In the genomic region with DNA sequence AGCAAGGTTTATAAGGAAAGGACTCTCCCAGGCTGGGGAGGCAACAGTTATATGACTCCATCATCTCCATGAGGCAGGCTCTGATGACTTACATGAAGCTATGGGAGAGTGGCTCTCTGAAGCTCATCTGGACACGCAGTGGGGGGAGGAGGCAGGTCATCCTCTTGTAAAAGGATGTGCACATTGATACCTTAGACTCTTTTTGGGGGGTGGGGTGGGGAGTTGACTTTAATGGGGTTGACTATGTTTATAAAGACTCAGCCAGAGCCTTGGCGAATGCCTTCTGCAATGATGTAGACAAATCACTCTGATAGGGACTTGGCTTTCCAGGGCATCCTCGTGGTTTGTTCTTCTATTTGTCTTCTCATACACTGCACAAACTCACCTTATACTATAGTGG, we compare ENCODE assay signal across 22 mouse cellular contexts. TPM values are rescaled to one million over a fixed set of nuclear protein-coding genes. Genes with fewer than 3 reads are reported as not detected.
DNase-seq lines count a peak whose midpoint lies in the region; ATAC-seq and TF ChIP-seq lines count a peak whose summit lies in the region.
"Had no signal": no experiment of that assay in that cellular context is flagged by ENCODE, and none has a peak within 500 bp of the region (broad histone marks: within the 10 kb centered on the region; RNA-seq: fewer than 3 reads in every experiment).

No protein-coding gene starts in this region.

- no peak for TF ChIP-seq CTCF in kidney, adult 2 months (conservative IDR thresholded peaks at IDR 0.05; ENCODE audit: insufficient read depth, insufficient read length, low read depth, low read length)
- no peak for TF ChIP-seq CTCF in cortical plate, adult 2 months (IDR thresholded peaks at IDR 0.05; ENCODE audit: extremely low read depth, insufficient read depth, low read length)

- DNase-seq in intestine, embryonic 14.5 days (ENCODE audit: low spot score): peak; percentile 50
- no peak for DNase-seq in kidney, adult 2 months
- DNase-seq in lung, postnatal 36 days: no peak
- DNase-seq: adrenal gland, adult 2 months; adrenal gland, postnatal 25 days; cerebellum, adult 18-20 months; cerebellum, adult 9-11 months; embryo, embryonic 11 days; gastrocnemius, postnatal 10 days; heart, postnatal 36 days had no signal

- H3K9ac ChIP-seq in intestine, embryonic 14.5 days (ENCODE audit: low read length): no peak overlapping the region
- H3K9ac ChIP-seq in intestine, embryonic 16.5 days (ENCODE audit: low read depth, low read length): no peak overlapping the region
- H3K9ac ChIP-seq in kidney, embryonic 16.5 days (replicated peaks; ENCODE audit: low read length): no peak overlapping the region
- H3K9ac ChIP-seq in lung, embryonic 16.5 days (ENCODE audit: low read length): no peak overlapping the region
- H3K9ac ChIP-seq: embryonic facial prominence, embryonic 15.5 days; forebrain, embryonic 12.5 days; heart, embryonic 12.5 days; hindbrain, embryonic 15.5 days had no signal

- H3K36me3 ChIP-seq in intestine, embryonic 14.5 days (ENCODE audit: control insufficient read depth, insufficient read depth, low read length): no peaks in the 10 kb centered on the region
- no peaks in the 10 kb centered on the region for H3K36me3 ChIP-seq in intestine, embryonic 16.5 days (ENCODE audit: control insufficient read depth, insufficient read depth, low read length)
- no peaks in the 10 kb centered on the region for H3K36me3 ChIP-seq in kidney, embryonic 16.5 days (ENCODE audit: insufficient read depth, low read length)
- H3K36me3 ChIP-seq in kidney, adult 2 months (ENCODE audit: control insufficient read depth, insufficient read depth, low read length): no peaks in the 10 kb centered on the region
- no peaks in the 10 kb centered on the region for H3K36me3 ChIP-seq in lung, embryonic 16.5 days (ENCODE audit: control insufficient read depth, insufficient read depth, low read length)
- H3K36me3 ChIP-seq: embryonic facial prominence, embryonic 15.5 days; forebrain, embryonic 12.5 days; heart, embryonic 12.5 days; hindbrain, embryonic 15.5 days had no signal

- H3K27ac ChIP-seq in intestine, embryonic 14.5 days (ENCODE audit: low read depth): peak overlapping the region; percentile 44
- no peak overlapping the region for H3K27ac ChIP-seq in intestine, embryonic 16.5 days (ENCODE audit: low read length)
- H3K27ac ChIP-seq in kidney, embryonic 16.5 days (ENCODE audit: low read length): 0 out of 2 replicates have a peak overlapping the region, but pooled peaks have one; percentile 22
- H3K27ac ChIP-seq in kidney, adult 2 months (ENCODE audit: insufficient read depth, low read depth, low read length): no peak overlapping the region
- peak overlapping the region; percentile 44; the same call in 1 of the 2 replicates for H3K27ac ChIP-seq in lung, embryonic 16.5 days (ENCODE audit: low read length)
- H3K27ac ChIP-seq in cortical plate, adult 2 months (ENCODE audit: insufficient read depth, low read length): peak overlapping the region; percentile 10; the same call in 1 of the 2 replicates
- H3K27ac ChIP-seq: embryonic facial prominence, embryonic 15.5 days; forebrain, embryonic 12.5 days; hindbrain, embryonic 15.5 days had no signal

- no peak for ATAC-seq in intestine, embryonic 14.5 days (replicated peaks; ENCODE audit: low FRiP score, low TSS enrichment, low read depth)
- ATAC-seq in intestine, embryonic 16.5 days: no peak
- no peak for ATAC-seq in kidney, embryonic 16.5 days (ENCODE audit: low FRiP score, low TSS enrichment)
- ATAC-seq in lung, embryonic 16.5 days (ENCODE audit: low read depth): no peak
- ATAC-seq: forebrain, embryonic 16.5 days; Patski had no signal

- no peak for TF ChIP-seq POLR2A in kidney, adult 2 months (IDR thresholded peaks at IDR 0.05; ENCODE audit: low read depth, low read length)
- no peak for TF ChIP-seq POLR2A in cortical plate, adult 2 months (IDR thresholded peaks at IDR 0.05; ENCODE audit: extremely low read depth, insufficient read depth, low read length)

- peaks cover 5% of the 10 kb centered on the region; the same call in 1 of the 2 replicates for H3K9me3 ChIP-seq in intestine, embryonic 14.5 days (ENCODE audit: control insufficient read depth, low read length)
- no peaks in the 10 kb centered on the region for H3K9me3 ChIP-seq in intestine, embryonic 16.5 days (ENCODE audit: control insufficient read depth, low read length)
- 0 out of 2 replicates have a peak, but pooled peaks cover 4% of the 10 kb centered on the region for H3K9me3 ChIP-seq in kidney, embryonic 16.5 days (ENCODE audit: low read length)
- H3K9me3 ChIP-seq in lung, embryonic 16.5 days (ENCODE audit: control insufficient read depth, low read length): peaks cover 6% of the 10 kb centered on the region; the same call in 1 of the 2 replicates
- H3K9me3 ChIP-seq: embryonic facial prominence, embryonic 15.5 days; hindbrain, embryonic 15.5 days had no signal

- 55% methylated on average over 3 of the region's 3 CpGs for WGBS in intestine, embryonic 14.5 days
- 61% methylated on average over 3 of the region's 3 CpGs for WGBS in intestine, embryonic 16.5 days
- 62% methylated on average over 3 of the region's 3 CpGs for WGBS in kidney, embryonic 16.5 days
- 72% methylated on average over 3 of the region's 3 CpGs for WGBS in kidney, adult 2 months
- 52% methylated on average over 3 of the region's 3 CpGs for WGBS in lung, embryonic 16.5 days

- no peak overlapping the region for H3K4me2 ChIP-seq in intestine, embryonic 14.5 days (ENCODE audit: low read length)
- no peak overlapping the region for H3K4me2 ChIP-seq in intestine, embryonic 16.5 days (ENCODE audit: low read depth, low read length)
- no peak overlapping the region for H3K4me2 ChIP-seq in kidney, embryonic 16.5 days (replicated peaks; ENCODE audit: low read depth, low read length)
- no peak overlapping the region for H3K4me2 ChIP-seq in lung, embryonic 16.5 days (ENCODE audit: low read depth, low read length)
- H3K4me2 ChIP-seq: embryonic facial prominence, embryonic 15.5 days; forebrain, embryonic 12.5 days; heart, embryonic 12.5 days; hindbrain, embryonic 15.5 days had no signal

- H3K4me1 ChIP-seq in intestine, embryonic 14.5 days (replicated peaks; ENCODE audit: control insufficient read depth, insufficient read depth, low read length): peaks cover 6% of the 10 kb centered on the region; the same call in 1 of the 2 replicates
- peaks cover 10% of the 10 kb centered on the region; the same call in 1 of the 2 replicates for H3K4me1 ChIP-seq in intestine, embryonic 16.5 days (ENCODE audit: control insufficient read depth, insufficient read depth, low read length)
- H3K4me1 ChIP-seq in kidney, embryonic 16.5 days (ENCODE audit: insufficient read depth, low read length): peaks cover 5% of the 10 kb centered on the region
- H3K4me1 ChIP-seq in kidney, adult 2 months (ENCODE audit: control insufficient read depth, insufficient read depth, low read length): no peaks in the 10 kb centered on the region
- H3K4me1 ChIP-seq in lung, embryonic 16.5 days (replicated peaks; ENCODE audit: control insufficient read depth, insufficient read depth, low read length): peaks cover 14% of the 10 kb centered on the region
- H3K4me1 ChIP-seq in cortical plate, adult 2 months (ENCODE audit: control insufficient read depth, insufficient read depth, low read length): no peaks in the 10 kb centered on the region

- H3K27me3 ChIP-seq in intestine, embryonic 14.5 days (replicated peaks; ENCODE audit: control insufficient read depth, insufficient read depth, low read length): no peaks in the 10 kb centered on the region
- no peaks in the 10 kb centered on the region for H3K27me3 ChIP-seq in intestine, embryonic 16.5 days (replicated peaks; ENCODE audit: control insufficient read depth, insufficient read depth, low read length)
- no peaks in the 10 kb centered on the region for H3K27me3 ChIP-seq in kidney, embryonic 16.5 days (ENCODE audit: insufficient read depth, low read length)
- no peaks in the 10 kb centered on the region for H3K27me3 ChIP-seq in kidney, adult 2 months (replicated peaks; ENCODE audit: control insufficient read depth, insufficient read depth, low read length)
- no peaks in the 10 kb centered on the region for H3K27me3 ChIP-seq in lung, embryonic 16.5 days (ENCODE audit: control insufficient read depth, insufficient read depth, low read depth, low read length)
- H3K27me3 ChIP-seq: CH12.LX; embryonic facial prominence, embryonic 15.5 days; forebrain, embryonic 12.5 days; heart, embryonic 12.5 days; hindbrain, embryonic 15.5 days; Patski had no signal

- no peak overlapping the region for H3K4me3 ChIP-seq in intestine, embryonic 14.5 days (ENCODE audit: low read depth, low read length)
- H3K4me3 ChIP-seq in intestine, embryonic 16.5 days (ENCODE audit: low read length): no peak overlapping the region
- no peak overlapping the region for H3K4me3 ChIP-seq in kidney, embryonic 16.5 days (ENCODE audit: low read length)
- H3K4me3 ChIP-seq in kidney, adult 2 months (ENCODE audit: insufficient read depth, low read depth, low read length): no peak overlapping the region
- H3K4me3 ChIP-seq in lung, embryonic 16.5 days (ENCODE audit: low read length): no peak overlapping the region
- no peak overlapping the region for H3K4me3 ChIP-seq in cortical plate, adult 2 months (ENCODE audit: insufficient read depth, low read length)
- H3K4me3 ChIP-seq: embryonic facial prominence, embryonic 15.5 days; erythroblast, embryonic 14.5 days; forebrain, embryonic 12.5 days; heart, embryonic 12.5 days; hindbrain, embryonic 15.5 days had no signal

RNA-seq across cellular contexts. Expression of a gene that starts 8.8 kb away (rescaled TPM):
- 4.0 and 5.3 TPM in 2 replicates for polyA plus RNA-seq in intestine, embryonic 14.5 days (2014; fragmentation: Nextera tagmentation; extraction: Ambion mirVana)
- 4.0 and 5.2 TPM in 2 replicates for polyA plus RNA-seq in intestine, embryonic 16.5 days (2015; fragmentation: Nextera tagmentation; extraction: Ambion mirVana)
- polyA plus RNA-seq in kidney, embryonic 16.5 days (2015; fragmentation: Nextera tagmentation; extraction: Ambion mirVana): 5.6 and 19.7 TPM in 2 replicates
- polyA plus RNA-seq in kidney, adult 2 months (2012; rRNA removed): 3.9 and 5.3 TPM in 2 replicates
- 3.6 and 17.3 TPM in 2 replicates for polyA plus RNA-seq in lung, embryonic 16.5 days (2015; fragmentation: Nextera tagmentation; extraction: Ambion mirVana)
- polyA plus RNA-seq in cortical plate, adult 2 months (2012; rRNA removed): 5.8 and 9.1 TPM in 2 replicates

Comparison
In these comparisons a context has a peak if more than half of its experiments do, and no peak if none do; other contexts are left out.
1. H3K27ac ChIP-seq: peak in intestine, embryonic 14.5 days (single experiment), kidney, embryonic 16.5 days (single experiment), lung, embryonic 16.5 days (single experiment) and cortical plate, adult 2 months (single experiment); none in intestine, embryonic 16.5 days (single experiment) and kidney, adult 2 months (single experiment).